Mouse (Mus musculus) spleen, embryonic (tissue): ENCODE results near the gene Clns1a.

Source experiments
- CTCF ChIA-PET: fragments of 350-600 bp; sonication (Branson Sonifier 250); formaldehyde crosslinking; loops from one replicate; lab custom pipeline; 2022; lab: Charles Lee

The Clns1a gene

GRCm38 (mm10) chr7:97696506-97697254, at the start of gene Clns1a:
TSS of gene Clns1a (plus strand) at chr7:97696634.
- CTCF ChIA-PET = no interaction called here

- CTCF ChIA-PET = no interaction called here
Observed at GRCm38 (mm10) chr7:97647656-97648055, 48.8 kb upstream of the Clns1a start.

GRCm38 (mm10) chr7:97650729-97651128, 45.7 kb upstream of the Clns1a start:
- CTCF ChIA-PET = no interaction called here

GRCm38 (mm10) chr7:97656144-97656543, 40.3 kb upstream of the Clns1a start:
- CTCF ChIA-PET = interaction anchor here (0.8 kb wide), 1 partner anchor 34 kb away, joined by 9 read pairs; no protein-coding TSS in a partner anchor

GRCm38 (mm10) chr7:97661634-97662033, 34.8 kb upstream of the Clns1a start:
- CTCF ChIA-PET = interaction anchor here (0.6 kb wide), 1 partner anchor 248 kb away, joined by 5 read pairs; no protein-coding TSS in a partner anchor

GRCm38 (mm10) chr7:97679239-97679638, 17.2 kb upstream of the Clns1a start:
- CTCF ChIA-PET = interaction anchor here (0.6 kb wide), 1 partner anchor 389 kb away, joined by 4 read pairs; no protein-coding TSS in a partner anchor

GRCm38 (mm10) chr7:97687831-97688230, 8.6 kb upstream of the Clns1a start:
- CTCF ChIA-PET = no interaction called here

- CTCF ChIA-PET = no interaction called here
Observed at GRCm38 (mm10) chr7:97695441-97695840, 993 bp upstream of the Clns1a start.

- CTCF ChIA-PET = no interaction called here
Observed at GRCm38 (mm10) chr7:97696133-97696505, 315 bp upstream of the Clns1a start.

- CTCF ChIA-PET = interaction anchor here (0.6 kb wide), 1 partner anchor 25 kb away, joined by 4 read pairs; no protein-coding TSS in a partner anchor
Observed at GRCm38 (mm10) chr7:97700173-97700572, 3.7 kb downstream of the Clns1a start.

GRCm38 (mm10) chr7:97701106-97701505, 4.7 kb downstream of the Clns1a start:
- CTCF ChIA-PET = interaction anchor here (0.7 kb wide), 1 partner anchor 167 kb away, joined by 5 read pairs; no protein-coding TSS in a partner anchor

- CTCF ChIA-PET = no interaction called here
Observed at GRCm38 (mm10) chr7:97707123-97707522, 10.7 kb downstream of the Clns1a start.

- CTCF ChIA-PET = no interaction called here
Observed at GRCm38 (mm10) chr7:97707809-97708208, 11.4 kb downstream of the Clns1a start.

GRCm38 (mm10) chr7:97709204-97709603, 12.8 kb downstream of the Clns1a start:
- CTCF ChIA-PET = no interaction called here

GRCm38 (mm10) chr7:97714651-97715050, 18.2 kb downstream of the Clns1a start:
- CTCF ChIA-PET = interaction anchor here (0.5 kb wide), 1 partner anchor 752 kb away, joined by 8 read pairs; no protein-coding TSS in a partner anchor

GRCm38 (mm10) chr7:97717326-97717725, 20.9 kb downstream of the Clns1a start:
- CTCF ChIA-PET = no interaction called here

GRCm38 (mm10) chr7:97719078-97719477, 22.6 kb downstream of the Clns1a start:
- CTCF ChIA-PET = no interaction called here

- CTCF ChIA-PET = no interaction called here
Observed at GRCm38 (mm10) chr7:97720109-97720508, 23.7 kb downstream of the Clns1a start.

GRCm38 (mm10) chr7:97722278-97722918, 26.0 kb downstream of the Clns1a start:
- CTCF ChIA-PET = no interaction called here

GRCm38 (mm10) chr7:97723646-97724538, 27.5 kb downstream of the Clns1a start:
- CTCF ChIA-PET = no interaction called here

GRCm38 (mm10) chr7:97725401-97725800, 29.0 kb downstream of the Clns1a start:
- CTCF ChIA-PET = no interaction called here

GRCm38 (mm10) chr7:97726080-97726479, 29.6 kb downstream of the Clns1a start:
- CTCF ChIA-PET = no interaction called here
